Mouse (Mus musculus) heart, embryonic 13.5 days (tissue): ENCODE measurements around the gene Supt3. TPM values are rescaled to one million over a fixed set of nuclear protein-coding genes. Genes with fewer than 3 reads are reported as not detected.

Experiments used
- ATAC-seq: fragments of 200-750 bp; cut with Nextera tagmentation; 2 replicates; pipeline ENCODE4 v1.8.0; 2017; ENCODE audit warnings: moderate TSS enrichment; ENCODE audit not compliant: insufficient number of reproducible peaks, low FRiP score, low TSS enrichment; ENCODE audit errors: extremely low read depth
- H3K27ac ChIP-seq: fragments of 300-500 bp; sonication (generic); replicated peaks from 2 replicates; pipeline ENCODE4 v1.5.1; 2015; ENCODE audit warnings: moderate library complexity, mild to moderate bottlenecking, inconsistent platforms
- H3K27me3 ChIP-seq: fragments of 300-500 bp; sonication (generic); replicated peaks from 2 replicates; pipeline ENCODE4 v1.6.1; 2015; ENCODE audit warnings: mild to moderate bottlenecking, inconsistent platforms
- H3K36me3 ChIP-seq: fragments of 300-500 bp; sonication (generic); 2 replicates; pipeline ENCODE4 v1.6.1; 2015; ENCODE audit warnings: mild to moderate bottlenecking, inconsistent platforms
- H3K4me1 ChIP-seq: fragments of 300-500 bp; sonication (generic); 2 replicates; pipeline ENCODE4 v1.6.1; 2015; ENCODE audit warnings: inconsistent platforms
- H3K4me2 ChIP-seq: fragments of 300-500 bp; sonication (generic); 2 replicates; pipeline ENCODE4 v1.6.1; 2015; ENCODE audit warnings: inconsistent platforms, mild to moderate bottlenecking, moderate library complexity
- H3K4me3 ChIP-seq: fragments of 300-500 bp; sonication (generic); 2 replicates; pipeline ENCODE4 v1.5.1; 2015; ENCODE audit warnings: moderate library complexity, mild to moderate bottlenecking, inconsistent platforms
- H3K9ac ChIP-seq: fragments of 300-500 bp; sonication (generic); 2 replicates; pipeline ENCODE4 v1.6.1; 2015; ENCODE audit warnings: inconsistent platforms, mild to moderate bottlenecking, moderate library complexity
- H3K9me3 ChIP-seq: fragments of 300-500 bp; sonication (generic); 2 replicates; pipeline ENCODE4 v1.6.1; 2016; ENCODE audit warnings: inconsistent platforms
- WGBS: fragments of 180-500 bp; shearing (Covaris S2); methylation state at CpG from one replicate; pipeline ENCODE4 v1.1.7; 2015; ENCODE audit warnings: mixed read lengths; 5-methylcytosine and 5-hydroxymethylcytosine counted together
- polyA plus RNA-seq: library from polyadenylated mRNA; unstranded; fragments of >200 nt; fragmentation: Nextera tagmentation; extraction: Ambion mirVana; gene quantifications from 2 replicates; pipeline ENCODE4 v1.2.1, GENCODE M21; 2015

Gene Supt3
- polyA plus RNA-seq, 1 experiment from 2014 or later = 20.5 TPM

- peaks cover 9% of the 10 kb centered on the region; the same call in 1 of the 2 replicates for H3K4me1 ChIP-seq
- H3K27ac ChIP-seq = no peak overlapping the region
- ATAC-seq = no peak
- 83% methylated on average over 5 of the region's 5 CpGs for WGBS
- no peaks in the 10 kb centered on the region for H3K27me3 ChIP-seq
- H3K36me3 ChIP-seq = no peaks in the 10 kb centered on the region
- no peak overlapping the region for H3K4me3 ChIP-seq
- H3K9me3 ChIP-seq = no peaks in the 10 kb centered on the region
- no peak overlapping the region for H3K9ac ChIP-seq
- H3K4me2 ChIP-seq = no peak overlapping the region
Observed at GRCm38 (mm10) chr17:45086361-45086760, 309.4 kb downstream of the Supt3 start.

DNA sequence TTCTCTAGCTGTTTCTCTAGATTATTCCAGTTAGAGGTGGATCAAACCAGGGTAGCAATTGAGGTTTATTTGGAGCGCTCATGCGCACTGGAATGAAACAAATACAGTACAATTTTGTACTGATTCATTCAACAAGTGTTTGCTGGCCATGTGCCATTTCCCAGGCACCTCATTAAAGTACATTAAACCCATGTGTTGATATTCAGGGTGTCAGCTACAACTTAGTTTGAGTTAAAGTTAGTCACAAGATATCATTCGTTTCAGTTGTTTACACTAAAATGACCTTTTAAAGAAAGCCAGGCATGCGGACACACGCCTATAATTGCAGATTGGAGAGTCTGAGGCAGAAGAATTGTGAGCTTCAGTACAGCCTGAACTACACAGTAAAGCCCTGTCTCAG, 310.1 kb downstream of the Supt3 start:
- no peak for ATAC-seq

DNA sequence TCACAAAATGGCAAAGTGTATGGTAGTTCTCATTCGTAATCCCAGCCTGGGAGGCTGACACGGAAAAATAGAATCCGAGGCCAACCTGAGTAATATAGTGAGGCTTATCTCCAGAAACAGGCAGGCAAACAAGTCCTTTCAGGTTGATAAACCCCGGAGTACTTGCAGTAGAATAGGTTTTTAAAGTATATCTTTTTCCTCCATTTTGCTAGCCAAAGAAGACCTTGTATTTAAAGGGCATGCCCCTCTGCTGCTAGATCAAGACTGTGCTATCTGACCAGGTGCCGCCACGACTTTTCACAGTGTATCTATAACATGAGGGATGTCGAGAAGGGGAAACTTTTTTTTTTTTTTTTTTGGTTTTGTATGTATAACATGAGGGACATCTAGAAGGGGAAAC, 324.1 kb downstream of the Supt3 start:
- Histone ChIP-seq H3K4me1 (no peaks in the 10 kb centered on the region), H3K4me2 (no peak overlapping the region), H3K9me3 (no peaks in the 10 kb centered on the region), H3K27ac (no peak overlapping the region), H3K4me3 (no peak overlapping the region), H3K9ac (no peak overlapping the region), H3K36me3 (no peaks in the 10 kb centered on the region), H3K27me3 (no peaks in the 10 kb centered on the region)
- WGBS = 55% methylated on average over 7 of the region's 7 CpGs
- ATAC-seq = no peak

More for the DNA sequence above, 310.1 kb downstream of the Supt3 start:
- Histone ChIP-seq H3K27me3 (no peaks in the 10 kb centered on the region), H3K4me3 (no peak overlapping the region), H3K9ac (no peak overlapping the region), H3K4me1 (peaks cover 3% of the 10 kb centered on the region; the same call in 1 of the 2 replicates), H3K9me3 (no peaks in the 10 kb centered on the region), H3K36me3 (no peaks in the 10 kb centered on the region), H3K4me2 (no peak overlapping the region), H3K27ac (no peak overlapping the region)
- 68% methylated on average over 5 of the region's 5 CpGs for WGBS

DNA sequence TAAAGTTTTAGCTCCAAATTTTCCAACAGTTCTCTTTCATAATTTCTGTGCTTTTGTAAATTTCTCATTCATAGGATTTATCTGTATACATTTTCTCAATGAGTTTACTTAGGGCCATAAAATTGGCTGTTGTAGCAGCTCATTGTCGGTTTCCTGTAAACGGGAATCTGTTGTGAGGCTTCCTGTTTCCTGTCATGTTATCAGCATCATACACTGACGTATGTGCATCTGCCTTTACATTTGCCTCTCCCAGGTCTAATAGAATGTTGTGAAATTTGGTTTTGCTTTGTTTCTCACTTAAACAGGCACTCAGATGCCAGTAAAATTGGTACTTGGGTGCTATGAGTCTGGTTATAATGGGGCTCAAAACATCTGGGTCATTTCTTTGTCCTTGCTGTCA, 338.4 kb downstream of the Supt3 start:
- H3K9ac ChIP-seq = no peak overlapping the region
- no peak overlapping the region for H3K27ac ChIP-seq
- WGBS = 63% methylated on average over 3 of the region's 3 CpGs
- H3K4me2 ChIP-seq = no peak overlapping the region
- no peaks in the 10 kb centered on the region for H3K27me3 ChIP-seq
- H3K4me1 ChIP-seq = peaks cover 33% of the 10 kb centered on the region
- no peaks in the 10 kb centered on the region for H3K9me3 ChIP-seq
- ATAC-seq = no peak
- no peaks in the 10 kb centered on the region for H3K36me3 ChIP-seq
- no peak overlapping the region for H3K4me3 ChIP-seq

DNA sequence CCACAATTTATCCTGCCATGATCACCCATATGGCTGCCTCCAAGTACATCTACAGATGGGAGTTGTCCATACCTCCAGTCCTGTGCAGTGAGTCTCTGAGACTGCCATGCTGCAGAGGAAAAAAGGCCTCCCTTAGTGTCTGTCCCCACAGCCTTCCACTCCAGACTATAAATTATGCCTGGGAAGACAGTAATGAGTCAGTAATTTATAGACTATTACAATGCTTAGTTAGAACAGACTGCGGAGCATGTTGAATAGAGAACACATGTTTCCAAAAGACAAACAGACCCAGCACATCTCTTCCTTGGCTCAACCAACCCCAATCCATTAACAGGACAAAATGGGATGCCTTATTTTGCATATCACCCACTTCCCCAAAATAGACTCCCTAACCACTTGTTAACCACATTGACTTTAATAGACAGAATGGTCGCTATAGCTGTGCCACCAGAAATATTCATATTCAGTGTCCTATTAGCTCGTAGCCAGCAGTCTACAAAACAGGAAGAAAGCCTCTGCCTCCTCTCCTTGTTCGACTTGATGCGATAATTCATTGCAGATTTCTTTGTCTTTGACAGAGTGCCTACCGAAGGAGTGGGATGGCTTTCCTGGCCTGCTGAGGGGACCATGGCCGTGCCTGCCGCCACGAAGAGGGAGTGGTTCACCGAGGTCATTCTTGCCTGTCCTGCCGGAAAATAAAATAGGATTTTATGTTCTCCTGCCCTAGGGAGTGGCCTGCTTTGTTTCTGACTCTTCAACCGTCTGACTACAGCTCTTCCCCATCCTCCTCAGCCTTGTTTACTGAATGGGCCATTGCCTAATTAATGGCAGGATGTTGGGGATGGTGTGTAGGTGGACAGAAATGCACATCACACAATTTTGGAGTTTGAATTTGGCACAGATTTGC, 341.9 kb downstream of the Supt3 start:
- Histone ChIP-seq H3K4me1 (peaks cover 18% of the 10 kb centered on the region), H3K36me3 (no peaks in the 10 kb centered on the region), H3K9ac (no peak overlapping the region), H3K27me3 (no peaks in the 10 kb centered on the region), H3K4me2 (no peak overlapping the region), H3K9me3 (no peaks in the 10 kb centered on the region), H3K27ac (no peak overlapping the region), H3K4me3 (no peak overlapping the region)
- no peak for ATAC-seq
- WGBS = 72% methylated on average over 12 of the region's 12 CpGs

DNA sequence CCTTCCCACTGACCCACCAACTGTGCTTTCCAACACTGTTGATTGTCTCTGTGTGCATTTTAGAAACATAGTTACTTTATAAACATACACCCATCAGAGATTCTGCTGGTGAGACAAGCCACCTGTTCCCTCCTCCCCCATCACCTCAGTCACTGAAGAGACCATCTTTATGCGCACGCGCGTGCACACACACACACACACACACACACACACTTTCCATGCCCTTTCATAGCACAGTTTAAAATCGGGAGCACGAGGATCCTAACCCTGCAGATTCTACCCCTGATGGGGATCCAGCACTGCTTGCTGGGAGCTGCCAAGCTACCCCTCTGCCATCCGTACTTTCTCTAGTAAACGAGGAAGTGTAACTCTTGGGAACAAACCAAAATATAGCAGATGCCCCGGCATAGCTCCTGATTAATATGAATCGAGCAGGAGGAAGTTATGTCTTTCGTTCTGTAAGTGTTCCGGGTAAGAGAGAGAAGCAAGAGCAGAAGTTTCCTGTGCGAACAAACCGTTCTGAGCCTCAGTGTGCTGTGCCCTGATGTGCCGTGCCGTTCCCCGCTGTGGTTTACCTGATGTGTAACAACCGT, 342.8 kb downstream of the Supt3 start:
- ATAC-seq = no peak
- no peaks in the 10 kb centered on the region for H3K27me3 ChIP-seq
- no peaks in the 10 kb centered on the region for H3K9me3 ChIP-seq
- peaks cover 18% of the 10 kb centered on the region for H3K4me1 ChIP-seq
- WGBS = 81% methylated on average over 18 of the region's 18 CpGs
- H3K9ac ChIP-seq = no peak overlapping the region
- no peak overlapping the region for H3K4me3 ChIP-seq
- no peak overlapping the region for H3K4me2 ChIP-seq
- H3K36me3 ChIP-seq = no peaks in the 10 kb centered on the region
- H3K27ac ChIP-seq = no peak overlapping the region

DNA sequence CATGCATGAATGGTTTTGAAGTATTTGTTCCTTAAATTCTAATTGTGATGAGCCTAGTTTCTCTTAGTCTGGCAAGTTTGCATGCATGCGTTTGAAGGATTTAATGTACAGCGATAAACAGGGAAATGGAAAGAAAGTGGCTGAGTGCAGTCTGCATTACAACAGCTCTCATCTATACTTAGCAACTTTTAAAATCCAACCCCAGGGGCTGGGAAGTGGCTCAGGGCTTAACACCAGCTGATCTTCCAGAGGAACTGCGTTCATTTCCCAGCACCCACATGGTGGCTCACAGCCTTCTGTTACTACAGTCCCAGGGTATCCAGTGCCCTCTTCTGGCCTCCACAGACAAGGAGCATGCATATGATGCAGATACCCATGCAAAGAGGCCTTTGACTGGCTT, 346.9 kb downstream of the Supt3 start:
- no peaks in the 10 kb centered on the region for H3K36me3 ChIP-seq
- ATAC-seq = no peak
- H3K4me2 ChIP-seq = no peak overlapping the region
- H3K27me3 ChIP-seq = no peaks in the 10 kb centered on the region
- H3K27ac ChIP-seq = no peak overlapping the region
- no peak overlapping the region for H3K9ac ChIP-seq
- no peaks in the 10 kb centered on the region for H3K4me1 ChIP-seq
- peaks cover 7% of the 10 kb centered on the region; the same call in 1 of the 2 replicates for H3K9me3 ChIP-seq
- 91% methylated on average over 3 of the region's 3 CpGs for WGBS
- H3K4me3 ChIP-seq = no peak overlapping the region

GRCm38 (mm10) chr17:45128611-45129010, 351.7 kb downstream of the Supt3 start:
- H3K27me3 ChIP-seq = no peaks in the 10 kb centered on the region
- H3K9me3 ChIP-seq = peaks cover 7% of the 10 kb centered on the region; the same call in 1 of the 2 replicates
- H3K9ac ChIP-seq = no peak overlapping the region
- no peak overlapping the region for H3K4me3 ChIP-seq
- no peak for ATAC-seq
- H3K4me1 ChIP-seq = no peaks in the 10 kb centered on the region
- no peaks in the 10 kb centered on the region for H3K36me3 ChIP-seq
- no peak overlapping the region for H3K27ac ChIP-seq
- WGBS = 92% methylated on average over 4 of the region's 4 CpGs
- no peak overlapping the region for H3K4me2 ChIP-seq

DNA sequence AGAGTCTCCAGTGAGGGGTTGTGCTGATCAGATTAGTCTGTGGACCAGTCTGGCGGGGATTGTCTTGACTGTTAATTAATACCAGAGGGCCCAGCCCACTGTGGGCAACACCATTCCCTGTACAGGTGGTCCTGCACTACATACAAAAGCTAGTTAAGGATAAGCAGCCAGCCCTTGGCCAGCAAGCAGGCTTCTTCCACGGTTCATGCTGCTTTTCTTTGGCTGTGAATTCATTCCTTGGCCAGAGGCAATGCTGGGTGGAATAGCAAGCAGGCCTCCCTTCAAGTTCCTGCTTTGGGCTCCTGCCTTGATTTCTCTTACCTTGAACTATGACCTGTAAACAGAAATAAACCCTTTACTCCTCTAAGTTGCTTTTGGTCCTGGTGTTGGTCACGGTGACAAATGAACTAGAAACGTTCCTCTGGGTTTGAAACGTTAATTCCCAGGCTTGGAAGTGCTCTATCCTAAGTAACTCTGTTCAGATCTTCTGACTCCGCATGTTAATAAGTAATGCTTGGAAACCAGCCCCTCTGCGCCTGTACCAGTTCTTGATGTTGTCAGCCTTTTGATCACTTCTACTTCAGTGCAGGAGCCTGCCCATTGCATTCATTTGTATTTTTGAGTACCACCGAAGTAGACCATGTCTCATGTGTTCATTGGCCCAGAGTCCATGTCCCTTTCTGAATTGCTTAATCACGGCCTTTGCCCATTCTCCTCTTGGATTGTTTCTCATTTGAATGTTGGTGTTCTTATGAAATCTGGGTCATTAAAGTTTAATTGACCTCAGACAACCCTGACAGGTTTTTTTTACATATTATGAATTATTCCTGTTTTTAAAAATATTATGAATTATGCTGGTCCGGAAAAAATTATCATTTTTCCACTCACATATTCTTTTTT, 356.8 kb downstream of the Supt3 start:
- Histone ChIP-seq H3K9ac (no peak overlapping the region), H3K4me2 (no peak overlapping the region), H3K36me3 (no peaks in the 10 kb centered on the region), H3K27me3 (no peaks in the 10 kb centered on the region), H3K9me3 (no peaks in the 10 kb centered on the region), H3K4me1 (no peaks in the 10 kb centered on the region), H3K27ac (no peak overlapping the region), H3K4me3 (no peak overlapping the region)
- WGBS = 78% methylated on average over 10 of the region's 10 CpGs
- no peak for ATAC-seq

- no peak for ATAC-seq
- Histone ChIP-seq H3K4me1 (no peaks in the 10 kb centered on the region), H3K4me2 (no peak overlapping the region), H3K9me3 (no peaks in the 10 kb centered on the region), H3K9ac (no peak overlapping the region), H3K27ac (no peak overlapping the region), H3K27me3 (no peaks in the 10 kb centered on the region), H3K36me3 (no peaks in the 10 kb centered on the region), H3K4me3 (no peak overlapping the region)
- WGBS = 81% methylated on average over 6 of the region's 6 CpGs
Observed at GRCm38 (mm10) chr17:45136491-45136890, 359.5 kb downstream of the Supt3 start.

- H3K27ac ChIP-seq = no peak overlapping the region
- no peak for ATAC-seq
- no peak overlapping the region for H3K4me2 ChIP-seq
- 67% methylated on average over 6 of the region's 6 CpGs for WGBS
- no peaks in the 10 kb centered on the region for H3K4me1 ChIP-seq
- H3K9ac ChIP-seq = no peak overlapping the region
- H3K27me3 ChIP-seq = no peaks in the 10 kb centered on the region
- no peak overlapping the region for H3K4me3 ChIP-seq
- no peaks in the 10 kb centered on the region for H3K36me3 ChIP-seq
- no peaks in the 10 kb centered on the region for H3K9me3 ChIP-seq
Observed at GRCm38 (mm10) chr17:45143043-45143442, 366.1 kb downstream of the Supt3 start.
